In genomic region chr14:32121920-32122315, GRCm38 (mm10) we compare ENCODE assay signal across 10 mouse cellular contexts. TPM values are rescaled to one million over a fixed set of nuclear protein-coding genes. Genes with fewer than 3 reads are reported as not detected.
A peak's percentile ranks its signal among the peaks of the same experiment; 100 is the strongest.
DNase-seq lines count a peak whose midpoint lies in the region; ATAC-seq and TF ChIP-seq lines count a peak whose summit lies in the region.
"Had no signal": no experiment of that assay in that cellular context is flagged by ENCODE, and none has a peak within 500 bp of the region (broad histone marks: within the 10 kb centered on the region; RNA-seq: fewer than 3 reads in every experiment).

No protein-coding gene starts in this region.

- DNase-seq in heart, postnatal 0 days (ENCODE audit: low spot score), result peak; percentile 26
- no peak for DNase-seq in heart, embryonic 10.5 days (ENCODE audit: low spot score)
- DNase-seq in embryo, embryonic 11 days, result peak; percentile 45
- peak; percentile 14 to 25 for DNase-seq in spleen, adult 2 months (ENCODE audit: low read depth in 1 of 2, low spot score in 2 of 2)
- DNase-seq in ovary, postnatal 36 days (ENCODE audit: low spot score), result no peak
- DNase-seq in layer of hippocampus, adult 8-10 months (ENCODE audit: low spot score in 2 of 2), result no peak

- TF ChIP-seq CTCF in heart, postnatal 0 days (IDR thresholded peaks at IDR 0.05; ENCODE audit: low read depth), result peak; percentile 50
- peak; percentile 78 for TF ChIP-seq CTCF in ES-Bruce4 (IDR thresholded peaks at IDR 0.05; ENCODE audit: low read depth, low read length)
- TF ChIP-seq CTCF in spleen, adult 2 months (IDR thresholded peaks at IDR 0.05; ENCODE audit: extremely low read depth, insufficient read depth, insufficient read length, insufficient replicate concordance), result peak; percentile 39; the same call in 1 of the 2 replicates

- H3K36me3 ChIP-seq in heart, postnatal 0 days (replicated peaks; ENCODE audit: control insufficient read depth, insufficient read depth, low read length), result no peaks in the 10 kb centered on the region
- no peaks in the 10 kb centered on the region for H3K36me3 ChIP-seq in heart, embryonic 10.5 days
- H3K36me3 ChIP-seq in ES-Bruce4 (ENCODE audit: control insufficient read depth, insufficient read depth, low read length, poor library complexity, severe bottlenecking), result no peaks in the 10 kb centered on the region
- no peaks in the 10 kb centered on the region for H3K36me3 ChIP-seq in liver, embryonic 12.5 days
- H3K36me3 ChIP-seq in spleen, adult 2 months (ENCODE audit: control insufficient read depth, insufficient read depth, low read length), result no peaks in the 10 kb centered on the region
- H3K36me3 ChIP-seq: embryonic facial prominence, embryonic 13.5 days had no signal

- H3K9ac ChIP-seq in heart, postnatal 0 days (replicated peaks; ENCODE audit: low read depth, low read length), result no peak overlapping the region
- no peak overlapping the region for H3K9ac ChIP-seq in ES-Bruce4 (ENCODE audit: low read depth, poor library complexity, severe bottlenecking)
- H3K9ac ChIP-seq in liver, embryonic 12.5 days, result no peak overlapping the region
- H3K9ac ChIP-seq: embryonic facial prominence, embryonic 13.5 days had no signal

- TF ChIP-seq EP300 in heart, postnatal 0 days (IDR thresholded peaks at IDR 0.05; ENCODE audit: low read depth), result no peak
- 0 out of 2 replicates have a peak, but pooled peaks have one; percentile 18 for TF ChIP-seq EP300 in ES-Bruce4 (IDR thresholded peaks at IDR 0.05; ENCODE audit: insufficient read depth, low read depth, low read length)

- H3K27me3 ChIP-seq in heart, postnatal 0 days (ENCODE audit: control insufficient read depth, insufficient read depth, low read length), result no peaks in the 10 kb centered on the region
- H3K27me3 ChIP-seq in heart, embryonic 10.5 days (ENCODE audit: insufficient read depth, poor library complexity, severe bottlenecking), result no peaks in the 10 kb centered on the region
- H3K27me3 ChIP-seq in ES-Bruce4 (ENCODE audit: control insufficient read depth, insufficient read depth, low read length, poor library complexity, severe bottlenecking), result no peaks in the 10 kb centered on the region
- peaks cover 12% of the 10 kb centered on the region; the same call in 1 of the 2 replicates for H3K27me3 ChIP-seq in liver, embryonic 12.5 days (replicated peaks)
- H3K27me3 ChIP-seq in spleen, adult 2 months (ENCODE audit: control insufficient read depth, insufficient read depth, low read length), result no peaks in the 10 kb centered on the region
- H3K27me3 ChIP-seq: embryonic facial prominence, embryonic 13.5 days had no signal

- WGBS in heart, postnatal 0 days, result 33% methylated on average over 2 of the region's 2 CpGs
- WGBS in heart, embryonic 10.5 days, result 55% methylated on average over 2 of the region's 2 CpGs
- 21% methylated on average over 2 of the region's 2 CpGs for WGBS in liver, embryonic 12.5 days (ENCODE audit: insufficient replicate concordance)
- 15% methylated on average over 2 of the region's 2 CpGs for WGBS in spleen, adult 2 months

- H3K27ac ChIP-seq in heart, postnatal 0 days (ENCODE audit: low read depth), result no peak overlapping the region
- H3K27ac ChIP-seq in heart, embryonic 10.5 days, result no peak overlapping the region
- H3K27ac ChIP-seq in ES-Bruce4 (ENCODE audit: insufficient read depth, low read length), result no peak overlapping the region
- no peak overlapping the region for H3K27ac ChIP-seq in liver, embryonic 12.5 days
- no peak overlapping the region for H3K27ac ChIP-seq in spleen, adult 2 months (ENCODE audit: insufficient read depth, low read length)
- H3K27ac ChIP-seq: embryonic facial prominence, embryonic 13.5 days had no signal

- no peak overlapping the region for H3K4me3 ChIP-seq in heart, postnatal 0 days (ENCODE audit: low read depth, low read length)
- H3K4me3 ChIP-seq in heart, embryonic 10.5 days, result no peak overlapping the region
- H3K4me3 ChIP-seq in ES-Bruce4 (ENCODE audit: low read depth, low read length), result no peak overlapping the region
- H3K4me3 ChIP-seq in liver, embryonic 12.5 days, result no peak overlapping the region
- H3K4me3 ChIP-seq in spleen, adult 2 months (ENCODE audit: extremely low read depth, insufficient read depth, insufficient read length), result no peak overlapping the region; the same call in 1 of the 2 replicates
- H3K4me3 ChIP-seq: embryonic facial prominence, embryonic 13.5 days; megakaryocyte, embryonic 14.5 days had no signal

- H3K9me3 ChIP-seq in heart, postnatal 0 days (replicated peaks; ENCODE audit: control insufficient read depth, low read length), result no peaks in the 10 kb centered on the region
- H3K9me3 ChIP-seq in heart, embryonic 10.5 days, result no peaks in the 10 kb centered on the region
- H3K9me3 ChIP-seq in ES-Bruce4 (replicated peaks; ENCODE audit: control insufficient read depth, insufficient read depth, low read length, poor library complexity, severe bottlenecking), result no peaks in the 10 kb centered on the region
- no peaks in the 10 kb centered on the region for H3K9me3 ChIP-seq in liver, embryonic 12.5 days (replicated peaks)
- H3K9me3 ChIP-seq: embryonic facial prominence, embryonic 13.5 days; megakaryocyte, embryonic 14.5 days had no signal

- no peaks in the 10 kb centered on the region for H3K4me1 ChIP-seq in heart, postnatal 0 days (ENCODE audit: control insufficient read depth, insufficient read depth)
- H3K4me1 ChIP-seq in heart, embryonic 10.5 days, result no peaks in the 10 kb centered on the region
- peaks cover 2% of the 10 kb centered on the region for H3K4me1 ChIP-seq in ES-Bruce4 (ENCODE audit: control insufficient read depth, insufficient read depth, low read length)
- no peaks in the 10 kb centered on the region for H3K4me1 ChIP-seq in liver, embryonic 12.5 days
- no peaks in the 10 kb centered on the region for H3K4me1 ChIP-seq in spleen, adult 2 months (ENCODE audit: control insufficient read depth, insufficient read depth, insufficient read length)
- H3K4me1 ChIP-seq: embryonic facial prominence, embryonic 13.5 days had no signal

- H3K4me2 ChIP-seq in heart, postnatal 0 days (ENCODE audit: low read depth, low read length), result no peak overlapping the region
- H3K4me2 ChIP-seq in liver, embryonic 12.5 days, result no peak overlapping the region
- H3K4me2 ChIP-seq: embryonic facial prominence, embryonic 13.5 days had no signal

- no peak for TF ChIP-seq POLR2A in ES-Bruce4 (IDR thresholded peaks at IDR 0.05; ENCODE audit: insufficient read depth, low read length)
- TF ChIP-seq POLR2A in spleen, adult 2 months (IDR thresholded peaks at IDR 0.05; ENCODE audit: low read depth, low read length), result no peak

- no peak for ATAC-seq in heart, postnatal 0 days (ENCODE audit: insufficient read depth, low read depth)
- ATAC-seq in liver, embryonic 12.5 days, result peak; percentile 76; the same call in 1 of the 2 replicates

RNA-seq across cellular contexts. Expression of gene Msmb, which starts 19.9 kb away (rescaled TPM):
- not detected in 2 replicates for total RNA-seq in heart, postnatal 0 days (2014; rRNA removed; ENCODE audit: low replicate concordance)
- not detected in 2 replicates for polyA plus RNA-seq in heart, postnatal 0 days (2015; fragmentation: Nextera tagmentation; extraction: Ambion mirVana)
- not detected in 2 replicates for polyA plus RNA-seq in heart, embryonic 10.5 days (2016; fragmentation: Nextera tagmentation; extraction: Ambion mirVana)
- polyA plus RNA-seq in ES-Bruce4 (2011; ENCODE audit: insufficient read depth, insufficient read length, low read depth, missing spikeins), result not detected in 2 replicates
- 0.36 and 0.50 TPM in 2 replicates for polyA plus RNA-seq in liver, embryonic 12.5 days (2016; fragmentation: Nextera tagmentation; extraction: Ambion mirVana)
- not detected in 2 replicates for polyA plus RNA-seq in spleen, adult 2 months (2012; rRNA removed)
- not detected for total RNA-seq in layer of hippocampus, adult 8-10 months (2022)
- polyA plus RNA-seq: embryonic facial prominence, embryonic 13.5 days had no signal

RNA-seq across cellular contexts. Expression of gene Dph3, which starts 36.4 kb away (rescaled TPM):
- 35.0 and 54.1 TPM in 2 replicates for total RNA-seq in heart, postnatal 0 days (2014; rRNA removed; ENCODE audit: low replicate concordance)
- polyA plus RNA-seq in heart, postnatal 0 days (2015; fragmentation: Nextera tagmentation; extraction: Ambion mirVana), result 102 and 103 TPM in 2 replicates
- 90.6 and 102 TPM in 2 replicates for polyA plus RNA-seq in heart, embryonic 10.5 days (2016; fragmentation: Nextera tagmentation; extraction: Ambion mirVana)
- polyA plus RNA-seq in ES-Bruce4 (2011; ENCODE audit: insufficient read depth, insufficient read length, low read depth, missing spikeins), result 55.0 and 58.7 TPM in 2 replicates
- polyA plus RNA-seq in liver, embryonic 12.5 days (2016; fragmentation: Nextera tagmentation; extraction: Ambion mirVana), result 107 and 117 TPM in 2 replicates
- polyA plus RNA-seq in spleen, adult 2 months (2012; rRNA removed), result 8.3 and 10.1 TPM in 2 replicates
- 10 to 100 TPM; 33.7 to 42.6 (median 36.0) TPM for total RNA-seq in layer of hippocampus, adult 8-10 months (2022)

RNA-seq across cellular contexts. Expression of gene Oxnad1, which starts 36.7 kb away (rescaled TPM):
- total RNA-seq in heart, postnatal 0 days (2014; rRNA removed; ENCODE audit: low replicate concordance), result 68.6 and 85.5 TPM in 2 replicates
- polyA plus RNA-seq in heart, postnatal 0 days (2015; fragmentation: Nextera tagmentation; extraction: Ambion mirVana), result 48.4 and 48.7 TPM in 2 replicates
- polyA plus RNA-seq in heart, embryonic 10.5 days (2016; fragmentation: Nextera tagmentation; extraction: Ambion mirVana), result 26.5 and 36.6 TPM in 2 replicates
- 36.4 and 40.8 TPM in 2 replicates for polyA plus RNA-seq in ES-Bruce4 (2011; ENCODE audit: insufficient read depth, insufficient read length, low read depth, missing spikeins)
- polyA plus RNA-seq in liver, embryonic 12.5 days (2016; fragmentation: Nextera tagmentation; extraction: Ambion mirVana), result 18.9 and 21.8 TPM in 2 replicates
- 6.6 and 8.7 TPM in 2 replicates for polyA plus RNA-seq in spleen, adult 2 months (2012; rRNA removed)
- total RNA-seq in layer of hippocampus, adult 8-10 months (2022), result 10 to 100 TPM; 11.1 to 17.7 (median 14.2) TPM

RNA-seq across cellular contexts. Expression of gene Ncoa4, which starts 37.7 kb away (rescaled TPM):
- 137 and 180 TPM in 2 replicates for total RNA-seq in heart, postnatal 0 days (2014; rRNA removed; ENCODE audit: low replicate concordance)
- polyA plus RNA-seq in heart, postnatal 0 days (2015; fragmentation: Nextera tagmentation; extraction: Ambion mirVana), result 60.8 and 62.1 TPM in 2 replicates
- polyA plus RNA-seq in heart, embryonic 10.5 days (2016; fragmentation: Nextera tagmentation; extraction: Ambion mirVana), result 102 and 112 TPM in 2 replicates
- 119 and 125 TPM in 2 replicates for polyA plus RNA-seq in ES-Bruce4 (2011; ENCODE audit: insufficient read depth, insufficient read length, low read depth, missing spikeins)
- polyA plus RNA-seq in liver, embryonic 12.5 days (2016; fragmentation: Nextera tagmentation; extraction: Ambion mirVana), result 289 and 291 TPM in 2 replicates
- polyA plus RNA-seq in spleen, adult 2 months (2012; rRNA removed), result 34.1 and 45.2 TPM in 2 replicates
- 100 to 1,000 TPM; 101 to 113 (median 110) TPM for total RNA-seq in layer of hippocampus, adult 8-10 months (2022)

Comparison
In these comparisons a context has a peak if more than half of its experiments do, and no peak if none do; other contexts are left out.
1. DNase-seq: peak in heart, postnatal 0 days (single experiment), embryo, embryonic 11 days (single experiment) and spleen, adult 2 months (2 of 2); none in heart, embryonic 10.5 days (single experiment), ovary, postnatal 36 days (single experiment) and layer of hippocampus, adult 8-10 months (0 of 2).
2. Peak in every context shown above with its lines, with median percentiles within 50 percentile points of each other: CTCF ChIP-seq.